Mouse (Mus musculus): Measurements from ENCODE around the gene Spata31d1c.

The Spata31d1c gene

DNA sequence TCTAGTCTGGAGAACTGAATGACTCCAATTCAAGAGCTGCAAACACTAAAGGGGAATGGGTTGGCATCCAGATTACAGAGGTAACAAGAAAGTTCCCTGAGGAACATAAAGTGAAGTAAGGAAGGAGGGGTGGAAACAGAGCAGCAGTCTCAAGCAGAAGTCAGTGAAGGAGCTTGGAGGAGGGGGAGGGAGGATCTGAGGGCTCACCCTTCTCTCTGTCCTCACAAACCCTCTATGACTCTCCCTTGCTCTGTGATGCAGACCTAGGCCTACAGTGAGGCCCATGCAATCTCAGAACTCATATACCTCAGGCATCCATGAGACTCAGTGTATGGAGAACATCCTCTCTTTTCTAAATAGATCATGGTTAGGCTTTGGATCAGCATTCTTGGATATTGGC is at the start of gene Spata31d1c:
Gene Spata31d1c (plus strand): TSS at position 301 of the 400 bp plus-strand sequence.
- no peak for DNase-seq (ENCODE audit: low read depth, low spot score)

GRCm38 (mm10) chr13:64988828-64989227 is 44.0 kb upstream of the Spata31d1c start:
- DNase-seq (ENCODE audit: low read depth, low spot score), result no peak

DNA sequence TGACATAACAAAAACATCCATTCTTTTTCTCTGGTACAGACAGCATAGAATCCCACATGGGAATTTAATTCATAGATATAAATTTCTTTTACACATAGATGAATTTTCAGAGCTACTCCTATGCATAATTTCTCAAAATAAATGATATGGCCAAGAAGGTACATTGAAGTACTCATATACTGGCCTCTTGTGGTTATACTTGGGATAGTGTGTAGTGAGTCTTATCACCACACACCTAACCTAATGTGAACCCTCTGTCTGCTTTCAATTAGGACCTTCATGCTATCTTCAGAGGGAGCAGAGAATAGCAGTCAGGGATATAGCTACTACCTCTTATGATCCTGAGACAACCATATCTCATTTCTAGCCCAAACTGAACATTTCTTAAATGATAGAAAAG is 27.4 kb upstream of the Spata31d1c start:
- DNase-seq (ENCODE audit: low read depth, low spot score), result no peak

DNA sequence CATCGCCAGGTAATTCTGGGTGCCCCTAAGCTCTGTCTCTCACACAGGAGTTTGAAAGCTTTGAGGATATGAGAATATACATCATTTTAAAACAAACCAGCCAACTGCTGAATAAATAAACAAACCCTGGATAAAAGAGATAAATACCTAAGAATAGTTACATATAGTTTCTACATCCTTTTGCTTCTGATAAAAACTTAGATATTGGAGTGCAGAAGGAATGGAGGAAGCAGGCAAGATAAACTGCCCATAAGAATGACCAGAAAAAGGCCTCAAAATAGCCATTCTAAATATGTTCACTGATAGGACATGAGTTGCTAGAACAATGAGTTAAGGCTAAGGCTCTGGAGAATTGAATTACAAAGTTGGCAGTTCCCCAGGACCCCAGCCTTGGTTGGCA is 26.1 kb upstream of the Spata31d1c start:
- no peak for DNase-seq (ENCODE audit: low read depth, low spot score)

- no peak for DNase-seq (ENCODE audit: low read depth, low spot score)
Observed at GRCm38 (mm10) chr13:65007971-65008370, 24.9 kb upstream of the Spata31d1c start.

DNA sequence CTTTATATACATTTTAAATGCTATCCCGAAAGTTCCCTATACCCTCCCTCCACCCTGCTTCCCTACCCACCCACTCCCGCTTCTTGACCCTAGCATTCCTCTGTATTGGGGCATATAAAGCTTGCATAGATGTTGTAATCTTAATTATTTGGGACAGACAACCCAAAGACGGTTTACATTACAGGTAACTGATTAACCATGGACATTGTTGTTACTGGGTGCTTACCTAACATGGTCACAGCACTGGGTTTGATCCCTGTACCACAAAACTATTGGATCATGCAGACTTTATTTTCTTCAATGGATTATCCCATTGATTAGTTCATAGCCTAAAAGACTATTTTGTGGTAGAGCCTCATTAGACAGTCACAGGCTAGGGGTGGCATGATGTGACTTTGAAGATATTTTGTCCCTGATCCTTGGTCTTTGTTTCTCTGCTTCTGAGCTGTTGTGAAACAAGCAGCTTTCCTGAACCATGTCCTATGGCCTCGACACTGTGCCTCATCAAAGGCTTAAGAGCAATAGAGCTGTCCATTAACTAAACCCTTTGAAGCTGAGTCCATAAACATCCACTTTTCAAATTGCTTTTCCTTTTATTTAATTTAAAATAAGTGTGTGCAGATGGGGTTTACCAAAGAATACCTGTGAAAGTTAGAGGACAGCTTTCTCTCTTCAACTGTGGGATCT is 21.7 kb upstream of the Spata31d1c start:
- no peak for DNase-seq (ENCODE audit: low read depth, low spot score)

GRCm38 (mm10) chr13:65035057-65035456 is 2.2 kb downstream of the Spata31d1c start:
- DNase-seq (ENCODE audit: low read depth, low spot score), result peak; percentile 24

DNA sequence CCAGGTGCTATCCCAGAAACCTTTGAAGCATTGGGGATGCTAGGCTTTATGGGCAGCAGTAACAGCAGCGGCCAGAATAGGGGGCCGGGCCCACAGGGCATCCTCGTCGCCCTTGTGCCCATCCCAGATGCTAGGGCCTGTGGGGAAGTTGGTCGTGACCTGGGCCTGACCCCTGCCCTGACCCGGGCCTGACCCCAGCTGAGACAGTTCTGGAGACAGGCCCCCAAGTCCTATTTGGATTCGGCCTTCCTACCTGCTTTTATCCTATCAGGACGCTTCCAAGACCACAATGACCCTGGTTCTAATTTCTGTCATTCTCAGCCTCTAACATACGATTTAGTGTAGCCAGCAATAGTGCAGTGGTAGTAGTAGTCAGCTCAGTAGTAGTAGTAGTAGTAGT is 19.8 kb downstream of the Spata31d1c start, which contains the start of gene Prss47:
Gene Prss47 (minus strand): TSS at position 101 of the 400 bp plus-strand sequence.
- no peak for DNase-seq (ENCODE audit: low read depth, low spot score)

- peak; percentile 15 for DNase-seq (ENCODE audit: low read depth, low spot score)
Observed at GRCm38 (mm10) chr13:65069969-65070368, 37.1 kb downstream of the Spata31d1c start.

Data from CD4-positive, CD25-positive, alpha-beta regulatory T cell, adult 2 months (primary cell).